Mouse (Mus musculus) T-helper 1 cell (primary cell): ENCODE data around the gene Nabp2.

ENCODE experiments used
- in situ Hi-C: fragments of 300-600 bp; cut with MboI, MseI; formaldehyde crosslinking; loops from one replicate; pipeline ENCODE4 v1.15.1; 2025; ENCODE audit warnings: high pct_unique_total_duplicates

Gene Nabp2

DNA sequence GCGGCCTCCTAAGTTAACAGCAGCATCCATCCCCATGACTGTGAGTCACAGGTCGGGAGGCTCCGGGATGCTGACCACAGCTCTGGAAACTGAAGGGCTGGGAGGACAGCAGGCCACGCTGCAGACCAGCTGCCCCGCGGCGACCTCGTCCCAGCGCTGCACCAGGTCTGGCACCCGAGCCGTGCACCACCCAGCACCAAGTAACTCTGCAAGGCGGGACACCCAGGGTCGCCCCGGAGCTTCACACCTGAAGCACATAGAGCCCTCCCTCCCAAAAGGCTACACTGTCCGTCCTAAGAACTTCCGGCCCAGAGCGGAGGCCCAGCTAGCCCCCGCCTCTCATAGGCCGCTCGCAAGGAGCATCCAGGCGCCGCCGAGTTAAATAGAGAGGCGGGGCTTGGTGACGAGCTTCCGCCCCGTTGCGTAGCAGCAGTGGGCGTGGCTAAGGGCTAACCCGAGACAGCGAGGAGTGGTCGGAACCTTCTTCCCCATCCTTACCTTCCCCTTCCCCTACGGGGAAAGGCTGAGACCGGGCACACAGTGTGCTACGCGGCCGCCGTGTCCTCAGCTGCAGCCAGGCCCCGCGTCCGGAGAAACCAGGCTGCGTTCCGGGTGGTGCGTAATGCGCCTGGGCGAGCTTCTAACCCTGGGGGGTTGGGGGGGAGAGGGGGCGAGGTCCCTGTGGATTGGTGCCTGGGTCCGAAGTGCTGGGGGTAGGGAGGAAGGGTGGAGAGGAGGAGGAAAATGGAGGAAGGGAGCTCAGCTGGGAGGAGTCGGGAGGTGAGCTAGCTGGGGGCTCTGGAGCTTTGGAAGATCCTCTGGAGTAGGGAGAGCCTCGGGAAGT is at the start of gene Nabp2, which contains the start of gene Rnf41:
Nabp2 (minus strand) TSS at position 282 of the 844 bp plus-strand sequence.
Rnf41 (plus strand) TSS at position 447 of the 844 bp plus-strand sequence.
- in situ Hi-C loops = no loop called here

DNA sequence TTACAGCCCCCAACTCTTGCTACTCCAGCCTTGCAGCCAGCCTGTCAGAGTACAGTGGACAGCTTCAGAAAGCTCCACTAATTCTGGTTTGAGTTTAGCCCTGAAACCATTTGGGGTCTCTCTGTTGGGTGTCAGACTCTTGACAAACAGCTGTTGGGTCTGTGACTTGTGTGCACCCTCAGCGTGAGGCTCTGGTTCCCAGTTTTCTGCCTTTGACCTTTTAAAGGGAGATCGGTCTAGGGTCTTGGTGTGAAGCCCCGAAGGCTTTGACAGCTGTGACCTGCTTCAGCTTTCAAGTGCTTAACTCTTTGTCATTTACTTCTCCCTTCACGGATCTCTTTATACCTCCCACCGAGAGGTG is 49.0 kb upstream of the Nabp2 start:
- in situ Hi-C loops = no loop called here

DNA sequence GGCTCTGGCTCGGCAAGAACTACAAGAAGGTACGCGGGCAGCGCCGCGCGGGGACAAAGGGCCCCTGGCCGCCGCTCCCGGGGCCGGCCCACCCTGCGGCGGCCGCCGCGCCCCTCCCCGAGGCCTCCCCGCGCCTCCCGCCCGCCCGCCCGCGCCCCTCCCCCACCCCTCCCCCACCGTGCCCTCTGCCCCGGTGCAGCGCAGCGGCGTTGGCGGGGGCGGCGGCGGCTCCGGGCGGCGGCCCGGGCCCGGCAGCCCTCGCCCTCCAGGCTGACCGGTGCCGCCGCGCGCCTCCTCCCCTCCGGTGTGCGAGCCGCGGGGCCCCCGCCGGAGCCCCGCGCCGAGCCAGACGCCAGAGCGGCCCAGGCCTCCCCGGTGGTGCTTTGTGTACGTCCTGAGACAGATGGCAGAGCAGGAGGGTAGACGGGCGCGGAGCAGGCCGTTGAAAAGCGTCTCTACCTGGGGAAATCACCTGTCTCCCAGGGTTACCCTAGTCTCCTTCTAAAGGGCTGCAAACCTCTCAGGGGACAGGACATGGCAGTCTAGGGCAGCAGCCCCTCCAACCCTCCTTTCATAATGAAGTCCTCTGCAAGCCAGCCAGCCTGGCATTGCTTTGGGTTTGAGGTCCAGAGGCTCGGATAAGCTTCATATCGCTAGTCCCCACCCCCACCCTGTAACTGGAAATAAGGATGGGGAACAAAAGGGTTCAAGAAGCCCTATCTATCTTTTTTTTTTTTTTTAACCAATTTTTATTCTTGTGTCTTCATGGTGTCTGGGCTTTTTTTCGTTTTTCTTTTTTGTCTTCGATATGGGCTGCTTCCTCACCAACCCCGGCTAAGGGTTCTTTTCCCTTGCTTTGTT is 48.3 kb upstream of the Nabp2 start:
- in situ Hi-C loops = no loop called here

DNA sequence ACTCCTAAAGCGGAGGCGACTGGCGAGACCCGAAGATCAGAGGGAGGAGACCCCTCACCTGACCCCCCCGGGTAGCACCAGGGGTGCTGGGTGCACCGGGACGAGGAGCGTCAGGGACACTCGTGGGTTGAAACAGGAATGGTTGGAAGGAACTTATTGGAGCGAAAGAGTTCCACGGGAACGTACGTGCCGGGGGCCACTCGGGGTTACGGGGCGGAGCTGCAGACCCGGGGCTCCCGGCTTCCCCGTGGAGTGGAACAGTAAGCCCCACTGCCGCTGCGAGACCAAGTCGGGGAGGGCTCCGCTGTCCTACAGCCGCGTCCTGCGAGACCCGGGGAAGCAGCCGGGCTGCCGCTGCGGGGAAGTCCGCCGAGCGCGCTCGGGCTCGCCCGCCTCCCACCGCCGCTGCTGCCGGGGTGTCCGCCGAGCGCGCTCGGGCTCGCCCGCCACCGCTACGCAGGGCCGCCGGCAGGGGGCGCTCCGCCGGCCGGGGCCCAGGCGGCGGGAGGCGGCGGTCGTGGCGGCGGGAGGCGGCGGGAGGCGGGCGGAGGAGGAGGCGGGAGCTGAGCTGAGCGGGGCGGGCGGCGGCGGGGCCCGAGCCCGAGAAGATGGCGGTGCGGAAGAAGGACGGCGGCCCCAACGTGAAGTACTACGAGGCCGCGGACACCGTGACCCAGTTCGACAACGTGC is 47.6 kb upstream of the Nabp2 start, which contains the start of gene Smarcc2:
Smarcc2 (plus strand) TSS at position 530 of the 690 bp plus-strand sequence.
- in situ Hi-C loops = no loop called here

DNA sequence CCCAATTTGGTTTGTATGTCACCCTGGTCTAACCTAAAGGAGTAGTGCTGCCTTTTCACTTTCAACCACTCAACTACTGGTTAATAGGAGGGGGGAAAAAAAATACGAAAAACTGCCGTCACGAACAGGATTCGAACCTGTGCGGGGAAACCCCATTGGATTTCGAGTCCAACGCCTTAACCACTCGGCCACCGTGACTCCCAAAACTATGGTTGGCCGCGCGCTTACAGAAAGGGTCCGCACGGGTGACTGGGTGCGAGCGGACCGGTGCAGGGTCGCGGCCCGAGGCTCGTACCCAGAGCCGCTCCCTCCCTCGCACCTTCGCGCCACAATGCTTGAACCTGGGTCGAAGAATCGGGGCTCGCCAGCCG is 47.0 kb upstream of the Nabp2 start:
- in situ Hi-C loops = no loop called here

DNA sequence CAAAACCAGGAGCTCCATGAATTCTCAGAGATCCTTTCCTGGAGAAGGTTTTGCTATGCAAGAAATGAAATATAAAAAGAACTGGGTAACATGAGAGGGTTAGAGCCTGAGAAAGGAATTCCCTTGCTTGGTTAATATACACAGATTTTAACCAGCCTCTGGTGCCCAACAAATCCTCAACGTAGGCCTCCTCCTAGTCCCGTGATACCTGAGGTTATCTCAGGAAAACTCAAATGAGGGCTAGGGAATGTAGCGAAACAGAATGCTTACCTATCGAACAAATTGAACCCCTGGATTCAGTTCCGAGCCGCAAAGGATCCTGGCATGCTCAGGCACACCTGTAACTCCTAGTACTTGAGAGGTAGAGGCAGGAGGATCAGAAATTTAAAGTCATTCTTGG is 46.4 kb upstream of the Nabp2 start:
- in situ Hi-C loops = no loop called here

DNA sequence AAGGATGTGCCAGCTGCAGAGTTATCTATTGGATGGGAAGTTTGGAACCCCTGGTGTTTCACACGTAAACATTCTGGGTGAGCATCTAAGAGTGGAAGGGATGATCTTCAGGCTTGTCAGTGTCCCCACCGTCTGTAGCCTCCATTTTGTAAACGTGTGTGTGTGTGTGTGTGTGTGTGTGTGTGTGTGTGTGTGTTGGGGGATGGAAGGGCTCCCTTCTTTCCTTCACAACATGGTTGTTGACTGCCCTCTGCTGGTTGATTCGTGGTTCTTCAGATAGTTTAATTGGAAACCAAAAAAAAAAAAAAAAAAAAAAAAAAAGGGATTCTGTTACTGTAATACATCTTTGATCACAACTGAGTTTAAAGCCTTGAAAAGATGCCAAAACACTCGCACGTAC is 44.0 kb upstream of the Nabp2 start:
- in situ Hi-C loops = no loop called here

DNA sequence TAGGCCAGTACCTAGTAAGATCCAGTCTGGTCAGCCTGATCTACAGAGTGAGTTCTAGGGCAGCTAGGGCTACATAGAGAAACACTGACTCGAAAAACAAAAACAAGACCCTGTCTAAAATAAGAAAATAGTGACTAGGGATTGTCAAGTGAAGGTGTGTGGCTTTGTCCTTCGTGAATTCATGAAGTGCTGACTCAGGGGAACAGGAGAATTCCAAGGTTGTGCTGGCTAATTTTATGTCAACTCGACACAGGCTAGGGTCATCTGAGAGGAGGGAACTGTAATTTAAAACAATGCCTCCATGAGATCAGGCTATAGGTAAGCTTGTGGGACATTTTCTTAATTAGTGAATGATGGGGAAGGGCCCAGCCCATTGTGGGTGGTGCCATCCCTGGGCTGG is 43.2 kb upstream of the Nabp2 start:
- in situ Hi-C loops = no loop called here

DNA sequence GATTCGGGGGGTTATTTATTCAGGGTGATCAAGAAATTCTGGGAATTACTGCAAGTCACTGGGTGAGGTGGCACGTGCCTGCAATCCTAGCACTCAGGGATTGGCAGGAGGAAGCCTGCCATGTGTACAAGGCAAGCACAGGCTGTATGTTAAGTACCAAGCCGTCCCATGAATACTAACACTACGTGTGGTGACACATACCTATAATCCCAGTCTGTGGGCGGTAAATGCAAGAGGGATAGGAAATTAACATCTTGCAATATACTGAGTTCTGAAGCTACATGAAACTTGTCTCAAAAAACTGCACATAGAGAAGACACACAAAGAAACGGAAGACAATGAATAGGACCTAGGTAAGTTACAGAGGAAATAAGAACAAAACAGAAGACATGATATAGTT is 39.7 kb upstream of the Nabp2 start:
- in situ Hi-C loops = no loop called here

DNA sequence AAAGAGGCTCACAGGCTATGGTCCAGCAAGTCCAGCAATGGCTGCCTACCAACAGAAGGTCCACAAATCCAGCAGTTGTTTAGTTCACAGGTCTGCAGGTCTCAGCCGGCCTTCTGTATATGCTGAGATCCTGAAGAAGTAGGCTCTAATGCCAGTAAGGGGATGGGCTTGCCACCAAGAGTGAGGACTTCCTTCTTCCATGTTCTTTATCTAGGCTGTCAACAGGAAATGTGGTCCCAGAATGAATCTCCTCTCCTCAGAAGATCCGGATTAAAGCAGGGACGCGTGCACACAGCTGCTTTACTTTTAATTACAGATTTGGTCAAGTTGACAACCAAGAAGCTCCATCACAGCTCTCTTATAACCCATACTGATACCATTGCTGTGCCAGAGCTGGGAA is 34.1 kb upstream of the Nabp2 start:
- in situ Hi-C loops = no loop called here

DNA sequence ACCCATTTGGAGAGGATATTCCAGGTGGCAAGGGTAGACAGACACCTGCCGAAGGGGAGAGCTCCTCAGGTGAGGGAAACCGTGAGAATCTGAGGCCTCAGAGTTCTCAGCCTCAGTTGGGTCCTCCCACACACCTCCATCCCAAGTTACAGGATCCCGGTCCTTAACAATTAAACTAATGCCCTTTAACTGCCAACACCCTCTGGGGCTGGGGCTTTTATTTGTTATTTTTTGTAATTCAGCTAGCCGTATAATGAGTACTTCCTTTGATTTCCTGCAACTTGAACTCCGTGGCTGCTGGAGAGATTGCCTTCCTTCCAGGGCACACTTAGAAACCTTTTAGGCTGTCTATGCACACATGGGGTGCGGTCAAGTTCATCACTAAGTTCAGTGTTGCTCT is 33.1 kb upstream of the Nabp2 start:
- in situ Hi-C loops = no loop called here

DNA sequence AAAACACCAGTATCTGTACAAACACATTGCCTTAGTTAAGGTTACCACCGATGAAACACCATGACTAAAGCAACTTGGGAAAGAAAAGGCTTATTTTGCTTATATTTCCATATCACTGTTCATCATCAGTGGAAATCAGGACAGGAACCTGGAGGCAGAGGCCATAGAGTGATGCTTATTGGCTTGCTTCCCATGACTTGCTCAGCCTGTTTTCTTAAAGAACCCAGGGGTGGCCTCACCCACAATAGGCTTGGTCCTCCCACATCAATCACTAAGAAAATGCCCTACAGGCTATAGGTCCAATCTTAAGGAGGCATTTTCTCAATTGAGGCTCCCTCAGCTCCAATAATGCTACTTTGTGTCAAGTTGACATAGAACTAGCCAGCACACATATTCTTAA is 31.4 kb upstream of the Nabp2 start:
- in situ Hi-C loops = no loop called here

DNA sequence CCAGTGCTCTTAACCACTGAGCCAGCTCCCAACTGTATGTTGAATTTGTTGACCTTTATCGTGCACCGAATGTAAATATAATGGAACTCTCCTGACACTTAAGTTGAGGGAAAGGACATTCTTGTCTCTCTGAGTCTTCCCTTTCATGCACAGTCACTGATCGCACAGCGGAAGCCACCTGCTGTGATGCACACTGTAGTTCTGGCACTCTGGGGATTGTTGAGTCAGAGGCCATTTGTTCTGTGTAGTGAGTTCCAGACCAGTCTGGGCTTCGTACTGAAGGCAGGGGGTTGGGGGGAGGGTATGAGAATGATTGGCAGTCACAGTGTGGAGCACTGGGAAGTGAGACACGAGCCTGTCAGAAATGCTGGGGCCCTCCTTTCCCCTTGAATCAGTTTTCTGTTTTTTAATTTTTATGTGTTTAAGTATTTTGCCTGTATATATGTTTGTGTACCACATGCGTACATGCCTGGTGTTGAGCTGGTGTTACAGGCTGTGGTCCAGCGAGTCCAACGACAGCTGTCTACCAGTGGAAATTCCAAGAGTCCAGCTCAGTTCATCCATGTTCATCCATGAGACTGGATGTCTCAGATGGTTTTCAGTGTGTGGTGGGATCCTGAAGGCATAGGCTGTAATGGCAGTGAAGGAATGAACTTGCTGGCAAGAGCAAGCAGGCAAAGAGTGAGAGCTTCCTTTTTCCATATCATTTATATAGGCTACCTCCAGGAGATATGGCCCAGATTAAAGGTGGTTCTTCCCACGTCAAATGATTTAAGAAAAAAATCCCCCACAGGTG is 30.2 kb upstream of the Nabp2 start:
- in situ Hi-C loops = no loop called here

DNA sequence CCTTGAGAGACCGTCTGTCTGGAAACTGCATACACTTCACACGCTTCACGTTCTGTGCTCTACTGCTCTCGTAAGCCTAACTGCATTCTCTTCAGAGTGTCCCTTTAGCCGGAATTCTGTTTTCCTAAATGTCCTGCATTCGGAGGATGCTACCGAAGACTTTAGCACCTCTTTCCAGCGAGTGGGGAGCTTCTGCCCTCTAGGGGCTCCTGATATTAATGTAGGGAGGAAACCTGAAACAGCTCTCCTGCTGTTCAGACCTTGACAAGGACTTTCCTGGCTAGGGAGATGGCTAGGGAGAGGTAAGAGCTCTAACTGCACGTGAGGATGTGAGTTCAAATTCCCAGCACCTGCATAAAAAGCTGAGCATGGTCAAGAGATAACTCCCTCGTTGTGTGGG is 29.1 kb upstream of the Nabp2 start:
- in situ Hi-C loops = no loop called here

DNA sequence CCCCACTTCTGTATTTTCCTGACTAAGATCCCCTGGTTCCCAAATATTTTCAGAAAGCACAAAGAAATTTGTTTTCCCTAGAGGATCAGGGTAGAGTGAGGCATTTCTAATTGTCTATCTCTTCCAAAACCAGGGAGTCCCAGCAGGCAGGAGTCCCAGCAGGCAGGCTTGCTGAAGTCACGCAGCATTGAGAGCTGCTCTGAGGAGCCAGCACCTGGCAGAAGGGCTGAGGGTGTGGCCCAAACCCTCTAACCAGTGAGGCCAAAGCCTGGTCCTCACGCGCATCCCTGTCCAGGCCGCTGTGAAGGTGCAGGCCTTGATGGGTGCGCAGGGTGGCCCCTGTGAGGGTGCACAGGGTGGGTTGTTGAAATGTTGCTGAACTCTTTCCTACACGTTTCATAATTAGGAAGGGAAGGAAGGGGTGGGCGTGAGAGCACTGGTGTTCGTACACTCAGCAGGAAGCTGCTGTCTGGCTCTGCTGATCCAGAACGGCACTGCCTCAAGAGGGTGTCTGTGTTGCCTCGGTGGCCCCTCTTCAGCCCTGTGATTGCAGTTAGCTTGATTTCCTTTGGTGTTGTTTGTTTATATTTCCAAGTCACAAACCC is 27.5 kb upstream of the Nabp2 start:
- in situ Hi-C loops = loop anchor here (5.0 kb wide), 1 partner anchor 51 kb away; no protein-coding TSS in a partner anchor

DNA sequence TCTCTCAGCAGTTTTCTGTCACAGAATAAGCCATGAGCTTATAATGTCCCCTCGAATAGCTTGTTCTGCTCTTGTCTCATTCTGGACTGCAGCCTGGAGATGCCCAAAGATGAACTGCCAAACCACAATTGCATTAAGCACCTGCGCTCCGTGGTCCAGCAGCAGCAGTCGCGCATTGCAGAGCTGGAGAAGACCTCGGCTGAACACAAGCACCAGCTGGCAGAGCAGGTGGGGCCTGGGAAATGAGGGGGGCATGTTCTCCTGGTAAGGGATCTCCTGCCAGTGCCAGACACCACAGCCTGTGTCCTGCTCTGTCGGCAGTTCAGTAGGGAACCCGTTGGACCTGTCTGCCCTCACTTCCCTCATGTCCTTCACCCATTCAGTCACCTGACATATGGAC is 25.1 kb upstream of the Nabp2 start:
- in situ Hi-C loops = loop anchor here (5.0 kb wide), 1 partner anchor 49 kb away; no protein-coding TSS in a partner anchor

DNA sequence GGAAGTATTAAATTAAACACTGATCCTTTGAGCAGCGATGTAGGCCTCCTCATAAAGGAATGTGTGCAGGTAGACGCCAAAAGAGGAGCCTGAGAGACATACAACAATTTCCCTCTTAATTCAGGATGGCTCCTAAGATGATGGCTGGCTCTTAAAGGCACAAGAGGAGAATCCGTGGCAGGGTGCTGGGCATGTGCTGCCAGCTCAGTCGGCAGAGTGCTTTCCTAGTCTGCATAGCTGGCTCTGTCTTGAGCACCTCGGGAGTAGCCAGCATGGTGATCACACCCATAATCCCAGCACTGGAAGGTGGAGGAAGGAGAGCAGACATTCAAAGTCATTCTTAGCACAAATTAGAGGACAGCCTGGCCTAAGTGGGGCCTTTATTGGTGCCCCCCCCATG is 24.6 kb upstream of the Nabp2 start:
- in situ Hi-C loops = loop anchor here (5.0 kb wide), 1 partner anchor 49 kb away; no protein-coding TSS in a partner anchor

DNA sequence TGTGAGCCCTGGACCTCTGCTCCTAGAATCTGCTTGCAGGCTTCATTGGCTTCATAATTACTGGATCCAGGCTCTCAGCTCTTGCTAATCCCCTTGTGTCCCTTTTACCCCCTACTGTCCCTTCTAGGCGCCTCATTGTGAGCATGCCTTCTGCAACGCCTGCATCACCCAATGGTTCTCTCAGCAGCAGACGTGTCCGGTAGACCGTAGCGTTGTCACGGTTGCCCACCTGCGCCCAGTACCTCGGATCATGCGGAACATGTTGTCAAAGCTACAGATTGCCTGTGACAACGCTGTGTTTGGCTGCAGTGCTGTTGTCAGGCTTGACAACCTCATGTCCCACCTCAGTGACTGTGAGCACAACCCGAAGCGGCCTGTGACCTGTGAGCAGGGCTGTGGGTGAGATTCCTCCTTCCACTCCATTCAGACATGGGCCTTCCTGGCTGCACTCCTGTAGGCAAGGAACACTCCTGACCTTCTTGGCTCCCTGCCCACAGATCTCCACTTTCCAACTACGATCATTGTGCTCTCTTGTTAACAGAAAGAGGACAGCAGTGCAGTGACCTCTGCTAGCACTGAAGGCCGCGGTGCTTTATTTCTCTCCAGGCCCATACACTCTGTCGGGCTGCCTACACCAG is 24.0 kb upstream of the Nabp2 start:
- in situ Hi-C loops = loop anchor here (5.0 kb wide), 1 partner anchor 48 kb away; no protein-coding TSS in a partner anchor

DNA sequence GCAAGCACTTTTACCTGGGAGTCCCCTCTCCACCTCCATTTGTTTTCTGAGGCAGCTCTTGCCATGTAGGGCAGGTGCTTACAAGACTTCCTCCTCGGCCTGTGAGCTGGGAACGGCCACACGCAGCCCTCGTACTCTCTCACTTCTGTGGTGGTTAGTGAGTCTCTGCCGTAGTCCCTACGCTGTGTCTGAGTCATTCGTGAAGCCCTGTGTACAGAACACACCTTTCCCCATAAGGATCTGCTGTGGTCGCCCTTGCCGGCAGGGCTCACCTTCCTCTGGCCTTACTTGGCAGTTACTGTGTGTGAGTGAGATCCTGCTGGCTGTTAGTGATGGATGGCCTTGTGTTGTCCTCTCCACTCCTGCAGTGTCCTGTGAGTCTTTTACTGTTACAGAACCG is 23.4 kb upstream of the Nabp2 start:
- in situ Hi-C loops = loop anchor here (5.0 kb wide), 1 partner anchor 47 kb away; no protein-coding TSS in a partner anchor

DNA sequence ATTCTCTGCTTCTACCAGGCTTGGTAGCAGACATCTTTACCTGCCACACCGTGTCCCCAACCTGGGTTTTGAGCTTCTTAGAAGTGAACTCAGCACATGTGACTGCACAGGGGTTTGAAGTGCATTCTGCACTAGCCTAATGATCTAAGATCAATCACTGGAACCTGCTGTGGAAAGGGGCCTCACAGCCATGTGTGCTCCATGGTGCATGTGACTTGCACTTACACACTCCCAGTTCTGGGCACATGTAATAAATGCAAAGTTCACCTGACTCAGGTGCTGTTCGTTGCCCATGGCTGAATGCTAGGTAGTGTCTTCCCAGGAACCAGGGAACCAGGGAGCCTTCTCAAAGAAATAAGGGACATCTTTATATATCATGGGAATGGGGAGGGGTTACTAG is 22.1 kb upstream of the Nabp2 start:
- in situ Hi-C loops = no loop called here
